Mouse (Mus musculus) stomach, postnatal 0 days (tissue): ENCODE measurements around the gene Dusp28. TPM values are rescaled to one million over a fixed set of nuclear protein-coding genes. Genes with fewer than 3 reads are reported as not detected.

Experiments
- ATAC-seq: fragments of 200-750 bp; cut with Nextera tagmentation; 2 replicates; pipeline ENCODE4 v1.8.0; 2017; ENCODE audit not compliant: low FRiP score, low TSS enrichment
- DNase-seq: peaks from one replicate; pipeline ENCODE4 v3.0.0-alpha.2; 2016; ENCODE audit warnings: low spot score
- H3K27ac ChIP-seq: fragments of 300-500 bp; sonication (generic); replicated peaks from 2 replicates; pipeline ENCODE4 v1.5.1; 2014; ENCODE audit warnings: mild to moderate bottlenecking, control low read depth
- H3K27me3 ChIP-seq: fragments of 300-500 bp; sonication (generic); 2 replicates; pipeline ENCODE4 v1.6.1; 2014; ENCODE audit warnings: low read length; ENCODE audit not compliant: control insufficient read depth, insufficient read depth
- H3K36me3 ChIP-seq: fragments of 300-500 bp; sonication (generic); 2 replicates; pipeline ENCODE4 v1.6.1; 2014; ENCODE audit warnings: low read length, mixed read lengths; ENCODE audit not compliant: control insufficient read depth, insufficient read depth
- H3K4me1 ChIP-seq: fragments of 300-500 bp; sonication (generic); replicated peaks from 2 replicates; pipeline ENCODE4 v1.6.1; 2014; ENCODE audit warnings: antibody characterized with exemption; ENCODE audit not compliant: control insufficient read depth, insufficient read depth
- H3K4me2 ChIP-seq: fragments of 300-500 bp; sonication (generic); replicated peaks from 2 replicates; pipeline ENCODE4 v1.6.1; 2014; ENCODE audit warnings: low read depth, mild to moderate bottlenecking, control low read depth, moderate library complexity
- H3K4me3 ChIP-seq: fragments of 300-500 bp; sonication (generic); 2 replicates; pipeline ENCODE4 v1.5.1; 2014; ENCODE audit warnings: low read depth, low read length, control low read depth
- H3K9ac ChIP-seq: fragments of 300-500 bp; sonication (generic); 2 replicates; pipeline ENCODE4 v1.6.1; 2014; ENCODE audit warnings: mild to moderate bottlenecking, low read length, control low read depth, mixed read lengths
- H3K9me3 ChIP-seq: fragments of 300-500 bp; sonication (generic); 2 replicates; pipeline ENCODE4 v1.6.1; 2016; ENCODE audit warnings: low read length; ENCODE audit not compliant: control insufficient read depth
- CTCF ChIP-seq: IDR thresholded peaks from 2 replicates; pipeline ENCODE4 v1.5.1; 2016; ENCODE audit warnings: antibody characterized with exemption, low read depth, mild to moderate bottlenecking, moderate library complexity
- EP300 ChIP-seq: optimal IDR thresholded peaks from 2 replicates; pipeline ENCODE3; 2016; ENCODE audit warnings: antibody characterized with exemption
- WGBS: fragments of 180-500 bp; shearing (Covaris S2); extraction: QIAGEN DNeasy Blood & Tissue Kit; methylation state at CpG from one replicate; pipeline ENCODE4 v1.1.7; 2014; 5-methylcytosine and 5-hydroxymethylcytosine counted together
- polyA plus RNA-seq: library from polyadenylated mRNA; unstranded; fragments of >200 nt; fragmentation: Nextera tagmentation; extraction: Ambion mirVana; gene quantifications from 2 replicates; pipeline ENCODE4 v1.2.1, GENCODE M21; 2015

Gene Dusp28
- polyA plus RNA-seq, 1 experiment from 2014 or later, result 16.0 TPM

DNA sequence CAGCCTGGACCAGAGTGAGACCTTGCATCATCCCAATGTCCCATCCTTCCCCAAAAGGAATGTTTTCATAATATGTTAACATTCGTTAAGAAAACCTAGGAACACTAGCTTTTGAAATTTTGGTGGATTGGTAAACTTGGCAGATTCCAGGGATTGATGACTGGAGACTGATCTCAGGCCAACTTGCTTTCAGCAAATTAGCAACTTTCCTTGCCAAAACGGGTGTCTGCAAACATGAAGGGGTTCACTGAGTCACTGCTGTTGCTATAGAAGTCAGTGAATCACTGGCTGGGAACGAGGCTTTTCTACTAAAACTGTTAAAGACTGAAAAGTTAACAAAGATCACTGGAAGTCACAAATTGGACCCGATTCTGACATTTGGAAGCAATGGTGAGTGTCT, 3.2 kb upstream of the Dusp28 start:
- no peaks in the 10 kb centered on the region for H3K27me3 ChIP-seq
- ATAC-seq (no peak), DNase-seq (no peak)
- H3K27ac ChIP-seq, result no peak overlapping the region
- no peak overlapping the region for H3K4me3 ChIP-seq
- no peak overlapping the region for H3K9ac ChIP-seq
- no peaks in the 10 kb centered on the region for H3K9me3 ChIP-seq
- H3K36me3 ChIP-seq, result no peaks in the 10 kb centered on the region
- TF ChIP-seq CTCF (no peak), EP300 (no peak)
- peaks cover 8% of the 10 kb centered on the region; the same call in 1 of the 2 replicates for H3K4me1 ChIP-seq
- 40% methylated on average over 4 of the region's 4 CpGs for WGBS
- no peak overlapping the region for H3K4me2 ChIP-seq

DNA sequence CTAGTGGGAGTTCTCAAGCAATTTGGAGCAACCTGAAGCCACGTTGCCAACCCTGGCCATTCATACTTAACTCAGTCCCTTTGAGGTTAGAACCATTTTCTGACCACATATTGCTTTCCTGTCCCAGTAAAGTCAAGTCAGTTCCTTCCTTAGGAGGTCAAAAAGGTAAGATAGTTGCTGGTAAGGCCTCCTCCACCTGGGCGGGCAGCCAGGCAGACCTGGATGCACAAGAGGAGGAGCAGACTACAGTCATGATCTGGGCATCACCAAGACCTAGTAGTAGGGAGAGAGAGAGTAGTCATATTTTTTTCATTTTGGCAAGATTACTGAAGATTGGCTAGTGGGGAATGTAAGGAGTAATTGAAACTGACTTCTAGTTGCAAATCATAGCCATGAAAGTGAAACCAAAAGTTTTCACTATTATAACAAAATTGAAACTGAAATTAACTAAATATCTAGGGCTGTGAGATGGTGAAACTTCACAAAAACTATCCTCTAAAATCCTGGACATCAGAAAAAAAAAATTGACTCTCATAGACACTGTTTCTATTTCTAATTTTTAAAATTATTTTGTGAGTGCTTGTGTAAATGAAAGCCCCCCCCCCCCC, 974 bp upstream of the Dusp28 start:
- Histone ChIP-seq H3K4me3 (no peak overlapping the region), H3K36me3 (no peaks in the 10 kb centered on the region), H3K4me1 (peaks cover 15% of the 10 kb centered on the region), H3K9ac (no peak overlapping the region), H3K27ac (no peak overlapping the region), H3K27me3 (no peaks in the 10 kb centered on the region), H3K4me2 (no peak overlapping the region), H3K9me3 (no peaks in the 10 kb centered on the region)
- no peak for DNase-seq
- ATAC-seq, result no peak
- 92% methylated on average over 2 of the region's 2 CpGs for WGBS
- TF ChIP-seq CTCF, result no peak
- TF ChIP-seq EP300, result no peak

DNA sequence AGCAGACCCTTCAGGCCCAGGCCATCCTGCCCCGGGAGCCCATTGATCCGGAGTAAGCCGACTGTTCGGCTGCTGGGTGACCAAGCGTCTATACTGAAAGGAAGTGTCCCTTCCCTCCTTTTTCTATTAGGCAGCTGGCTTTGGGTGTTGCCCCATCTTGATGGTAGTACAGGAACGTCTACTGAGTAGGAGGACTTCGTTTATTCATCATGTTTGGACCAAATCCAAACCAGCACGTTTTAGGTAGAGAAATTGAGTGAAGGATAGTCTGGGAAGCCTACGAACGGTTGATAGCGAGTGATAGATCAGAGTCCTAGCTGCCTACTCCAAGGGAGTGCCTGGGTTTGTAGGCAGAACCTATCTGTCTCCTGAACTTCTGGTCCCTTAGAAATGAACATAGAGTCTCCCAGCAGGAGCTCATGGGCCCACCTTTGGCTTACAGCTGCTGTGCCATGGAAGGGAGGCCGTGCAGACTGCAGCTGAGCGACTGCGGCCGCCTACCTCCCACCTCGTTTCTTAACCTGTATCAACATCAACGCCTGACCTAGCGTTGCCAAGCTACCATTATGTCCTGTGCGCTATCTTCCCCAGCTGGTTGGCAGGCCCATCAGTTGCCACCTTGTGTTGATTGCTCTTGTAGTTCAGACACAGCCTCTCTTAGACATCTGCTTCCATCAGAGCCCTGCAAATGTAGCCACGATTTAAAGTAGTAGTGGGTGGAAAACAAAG, 1.0 kb downstream of the Dusp28 start:
- H3K27ac ChIP-seq, result peak overlapping the region; percentile 94
- H3K4me3 ChIP-seq, result peak overlapping the region; percentile 84
- H3K9me3 ChIP-seq, result no peaks in the 10 kb centered on the region
- H3K27me3 ChIP-seq, result no peaks in the 10 kb centered on the region
- ATAC-seq (no peak), DNase-seq (no peak)
- 35% methylated on average over 20 of the region's 20 CpGs for WGBS
- peaks cover 15% of the 10 kb centered on the region for H3K4me1 ChIP-seq
- H3K36me3 ChIP-seq, result no peaks in the 10 kb centered on the region
- TF ChIP-seq CTCF, result no peak
- TF ChIP-seq EP300, result no peak
- peak overlapping the region; percentile 81 for H3K4me2 ChIP-seq
- H3K9ac ChIP-seq, result peak overlapping the region; percentile 78; the same call in 1 of the 2 replicates

DNA sequence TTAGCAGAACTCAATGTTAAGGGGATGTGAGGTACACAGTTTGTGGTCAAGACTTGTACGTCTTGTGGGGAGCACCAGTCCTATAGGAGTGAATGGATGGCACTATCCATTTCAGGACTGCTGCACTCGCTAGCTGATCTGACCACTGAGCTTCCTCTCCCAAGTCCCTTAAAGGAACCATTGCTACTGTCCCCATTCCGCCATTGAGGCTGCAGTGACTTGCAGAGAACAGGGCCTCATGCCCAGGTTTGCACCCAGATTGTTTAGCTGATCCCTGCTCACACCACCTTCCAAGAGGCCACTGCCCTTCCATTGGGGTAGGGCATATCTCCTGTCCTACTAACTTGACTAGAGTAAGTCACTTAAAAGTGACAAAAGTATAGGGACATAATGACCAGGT, 1.9 kb downstream of the Dusp28 start:
- no peak for TF ChIP-seq EP300
- no peak for TF ChIP-seq CTCF
- no peaks in the 10 kb centered on the region for H3K27me3 ChIP-seq
- DNase-seq (no peak), ATAC-seq (no peak)
- 96% methylated on average over 3 of the region's 3 CpGs for WGBS
- H3K4me2 ChIP-seq, result no peak overlapping the region
- H3K27ac ChIP-seq, result no peak overlapping the region
- no peak overlapping the region for H3K9ac ChIP-seq
- no peak overlapping the region for H3K4me3 ChIP-seq
- peaks cover 12% of the 10 kb centered on the region for H3K4me1 ChIP-seq
- H3K36me3 ChIP-seq, result no peaks in the 10 kb centered on the region
- H3K9me3 ChIP-seq, result no peaks in the 10 kb centered on the region

DNA sequence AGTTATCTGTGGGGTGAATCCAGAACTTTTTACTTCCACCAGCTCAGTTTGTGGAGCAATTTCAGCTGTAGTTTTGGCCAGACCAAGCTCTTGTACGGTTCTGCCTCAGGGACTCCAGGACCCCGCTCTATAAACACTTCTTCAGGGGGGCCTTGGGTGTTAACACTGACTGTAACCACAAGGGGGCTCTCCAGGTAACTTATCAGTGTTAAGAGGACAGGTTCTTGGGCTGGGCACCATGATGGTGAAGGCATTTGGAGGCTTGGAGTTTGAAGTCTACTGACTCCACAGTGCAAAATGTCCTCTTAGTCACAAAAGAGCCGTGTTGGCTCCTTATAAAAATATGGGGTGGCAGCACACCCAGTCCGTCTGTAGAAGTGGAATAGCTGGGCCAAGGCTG, 2.3 kb downstream of the Dusp28 start:
- no peak overlapping the region for H3K4me3 ChIP-seq
- H3K9ac ChIP-seq, result no peak overlapping the region
- no peaks in the 10 kb centered on the region for H3K27me3 ChIP-seq
- H3K27ac ChIP-seq, result no peak overlapping the region
- H3K9me3 ChIP-seq, result no peaks in the 10 kb centered on the region
- no peak for TF ChIP-seq EP300
- TF ChIP-seq CTCF, result peak; percentile 60
- no peak overlapping the region for H3K4me2 ChIP-seq
- ATAC-seq, result no peak
- H3K36me3 ChIP-seq, result no peaks in the 10 kb centered on the region
- peaks cover 12% of the 10 kb centered on the region for H3K4me1 ChIP-seq
- DNase-seq, result no peak
- 68% methylated on average over 4 of the region's 4 CpGs for WGBS

DNA sequence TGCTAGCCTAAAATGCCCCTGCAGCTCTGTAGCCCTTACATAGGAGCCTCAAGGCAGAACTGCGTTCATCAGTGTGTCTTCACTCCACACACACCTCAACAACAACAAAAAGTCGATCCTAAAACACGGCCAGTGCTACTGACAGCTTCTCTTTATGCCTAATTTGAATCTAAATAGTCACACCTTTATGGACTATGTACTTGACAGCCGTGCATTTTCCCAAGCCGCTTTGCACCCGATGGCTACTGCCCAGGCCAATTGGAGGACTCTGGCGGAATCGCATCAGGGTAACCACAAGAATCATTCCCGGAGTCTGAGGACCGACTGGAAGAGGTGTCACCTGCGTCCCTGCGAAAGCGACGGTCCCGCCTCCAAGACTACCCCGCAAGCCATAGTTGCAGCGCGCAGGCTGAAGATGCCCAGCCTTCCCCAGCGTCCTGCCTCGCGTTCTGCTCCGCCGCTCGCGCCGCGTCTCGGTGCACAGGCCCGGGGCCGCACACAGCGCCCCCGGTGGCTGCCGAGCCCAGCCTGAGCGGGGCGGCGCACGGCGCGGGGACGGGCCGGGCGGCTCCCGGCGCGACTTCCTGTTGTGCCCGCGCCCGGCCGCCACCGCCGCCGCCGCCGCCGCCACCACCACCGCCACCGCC, 3.6 kb downstream of the Dusp28 start, which contains the start of gene Rnpepl1:
Gene Rnpepl1, plus strand, starts transcription at position 545 of the 647 bp plus-strand sequence.
- DNase-seq (peak; percentile 85), ATAC-seq (peak; percentile 71)
- H3K27ac ChIP-seq, result peak within 1 kb of the TSS; percentile 98
- H3K9ac ChIP-seq, result peak within 1 kb of the TSS; percentile 94
- H3K27me3 ChIP-seq, result no peaks in the 10 kb centered on the region
- peak within 1 kb of the TSS; percentile 95 for H3K4me2 ChIP-seq
- TF ChIP-seq EP300 (no peak), CTCF (peak; percentile 74)
- H3K36me3 ChIP-seq, result peaks cover 3% of the 10 kb centered on the region; the same call in 1 of the 2 replicates
- under 1% methylated on average over 43 of the region's 57 CpGs for WGBS
- peaks cover 12% of the 10 kb centered on the region for H3K4me1 ChIP-seq
- H3K4me3 ChIP-seq, result peak within 1 kb of the TSS; percentile 83
- no peaks in the 10 kb centered on the region for H3K9me3 ChIP-seq
